Mouse (Mus musculus) forebrain, embryonic 14.5 days (tissue): ENCODE data around the gene Atg13. TPM values are rescaled to one million over a fixed set of nuclear protein-coding genes. Genes with fewer than 3 reads are reported as not detected.

Source experiments
- ATAC-seq: fragments of 200-750 bp; cut with Nextera tagmentation; 2 replicates; pipeline ENCODE4 v1.8.0; 2017; ENCODE audit warnings: mild to moderate bottlenecking, moderate library complexity
- DNase-seq: peaks from one replicate; pipeline ENCODE4 v3.0.0-alpha.2; 2015; ENCODE audit warnings: low spot score
- H3K27ac ChIP-seq: fragments of 300-500 bp; sonication (generic); 2 replicates; pipeline ENCODE4 v1.5.1; 2014; ENCODE audit warnings: low read depth, mild to moderate bottlenecking, control low read depth, low read length, moderate library complexity
- H3K27me3 ChIP-seq: fragments of 300-500 bp; sonication (generic); replicated peaks from 2 replicates; pipeline ENCODE4 v1.6.1; 2014; ENCODE audit warnings: low read length, control low read depth, mixed read lengths; ENCODE audit not compliant: control insufficient read depth, insufficient read depth
- H3K36me3 ChIP-seq: fragments of 300-500 bp; sonication (generic); 2 replicates; pipeline ENCODE4 v1.6.1; 2014; ENCODE audit warnings: low read length, control low read depth; ENCODE audit not compliant: control insufficient read depth, insufficient read depth
- H3K4me1 ChIP-seq: fragments of 300-500 bp; sonication (generic); 2 replicates; pipeline ENCODE4 v1.6.1; 2014; ENCODE audit warnings: antibody characterized with exemption, low read length, control low read depth; ENCODE audit not compliant: control insufficient read depth, insufficient read depth
- H3K4me2 ChIP-seq: fragments of 300-500 bp; sonication (generic); 2 replicates; pipeline ENCODE4 v1.6.1; 2014; ENCODE audit warnings: mild to moderate bottlenecking, control low read depth, low read length
- H3K4me3 ChIP-seq: fragments of 300-500 bp; sonication (generic); 2 replicates; pipeline ENCODE4 v1.5.1; 2014; ENCODE audit warnings: low read depth, low read length, control low read depth
- H3K9ac ChIP-seq: fragments of 300-500 bp; sonication (generic); 2 replicates; pipeline ENCODE4 v1.6.1; 2014; ENCODE audit warnings: mild to moderate bottlenecking, low read length, control low read depth, moderate library complexity
- H3K9me3 ChIP-seq: fragments of 300-500 bp; sonication (generic); replicated peaks from 2 replicates; pipeline ENCODE4 v1.6.1; 2016; ENCODE audit warnings: low read length, control low read depth, mixed read lengths; ENCODE audit not compliant: control insufficient read depth
- WGBS: fragments of 180-500 bp; shearing (Covaris S2); extraction: QIAGEN DNeasy Blood & Tissue Kit; methylation state at CpG from one replicate; pipeline ENCODE4 v1.1.7; 2014; 5-methylcytosine and 5-hydroxymethylcytosine counted together
- polyA plus RNA-seq: library from polyadenylated mRNA; unstranded; fragments of >200 nt; fragmentation: Nextera tagmentation; extraction: Ambion mirVana; gene quantifications from 2 replicates; pipeline ENCODE4 v1.2.1, GENCODE M21; 2014

Gene Atg13
- polyA plus RNA-seq, 1 experiment from 2014 or later = 40.4 TPM

GRCm38 (mm10) chr2:91649152-91649551 is 61.2 kb downstream of the Atg13 start:
- DNase-seq (no peak), ATAC-seq (no peak)
- Histone ChIP-seq H3K4me2 (peak overlapping the region; percentile 100), H3K36me3 (peaks cover 48% of the 10 kb centered on the region), H3K9me3 (no peaks in the 10 kb centered on the region), H3K4me3 (peak overlapping the region; percentile 90), H3K9ac (peak overlapping the region; percentile 94), H3K27ac (peak overlapping the region; percentile 79; the same call in 1 of the 2 replicates), H3K27me3 (no peaks in the 10 kb centered on the region), H3K4me1 (peaks cover 13% of the 10 kb centered on the region)
- WGBS = 5% methylated on average over 15 of the region's 15 CpGs

GRCm38 (mm10) chr2:91646733-91647132 is 63.6 kb downstream of the Atg13 start:
- no peak for ATAC-seq
- 32% methylated on average over 1 of the region's 1 CpGs for WGBS
- peaks cover 50% of the 10 kb centered on the region for H3K36me3 ChIP-seq
- peaks cover 13% of the 10 kb centered on the region for H3K4me1 ChIP-seq
- DNase-seq = peak; percentile 79
- no peak overlapping the region for H3K4me2 ChIP-seq
- no peaks in the 10 kb centered on the region for H3K9me3 ChIP-seq
- H3K9ac ChIP-seq = no peak overlapping the region
- no peak overlapping the region for H3K4me3 ChIP-seq
- H3K27ac ChIP-seq = no peak overlapping the region
- H3K27me3 ChIP-seq = no peaks in the 10 kb centered on the region

GRCm38 (mm10) chr2:91645811-91646210 is 64.6 kb downstream of the Atg13 start:
- Histone ChIP-seq H3K27ac (no peak overlapping the region), H3K9ac (no peak overlapping the region), H3K36me3 (peaks cover 49% of the 10 kb centered on the region), H3K9me3 (no peaks in the 10 kb centered on the region), H3K4me1 (peaks cover 9% of the 10 kb centered on the region), H3K4me2 (no peak overlapping the region), H3K27me3 (no peaks in the 10 kb centered on the region), H3K4me3 (no peak overlapping the region)
- DNase-seq = no peak
- no peak for ATAC-seq
- WGBS = 92% methylated on average over 11 of the region's 11 CpGs

GRCm38 (mm10) chr2:91645354-91645753 is 65.0 kb downstream of the Atg13 start:
- Histone ChIP-seq H3K4me3 (no peak overlapping the region), H3K9me3 (no peaks in the 10 kb centered on the region), H3K27me3 (no peaks in the 10 kb centered on the region), H3K4me2 (no peak overlapping the region), H3K36me3 (peaks cover 49% of the 10 kb centered on the region), H3K9ac (no peak overlapping the region), H3K27ac (no peak overlapping the region), H3K4me1 (peaks cover 6% of the 10 kb centered on the region)
- 96% methylated on average over 15 of the region's 15 CpGs for WGBS
- DNase-seq (no peak), ATAC-seq (no peak)

- H3K27ac ChIP-seq = no peak overlapping the region
- H3K36me3 ChIP-seq = peaks cover 49% of the 10 kb centered on the region
- peaks cover 6% of the 10 kb centered on the region for H3K4me1 ChIP-seq
- no peaks in the 10 kb centered on the region for H3K9me3 ChIP-seq
- H3K4me2 ChIP-seq = no peak overlapping the region
- H3K9ac ChIP-seq = no peak overlapping the region
- H3K27me3 ChIP-seq = no peaks in the 10 kb centered on the region
- ATAC-seq (no peak), DNase-seq (no peak)
- H3K4me3 ChIP-seq = no peak overlapping the region
- WGBS = 93% methylated on average over 11 of the region's 11 CpGs
Observed at GRCm38 (mm10) chr2:91644021-91644420, 66.4 kb downstream of the Atg13 start.

GRCm38 (mm10) chr2:91642825-91643415 is 67.5 kb downstream of the Atg13 start:
- WGBS = 94% methylated on average over 2 of the region's 2 CpGs
- Histone ChIP-seq H3K36me3 (peaks cover 48% of the 10 kb centered on the region), H3K4me2 (no peak overlapping the region), H3K4me1 (no peaks in the 10 kb centered on the region), H3K4me3 (no peak overlapping the region), H3K27me3 (no peaks in the 10 kb centered on the region), H3K27ac (no peak overlapping the region), H3K9ac (no peak overlapping the region), H3K9me3 (no peaks in the 10 kb centered on the region)
- DNase-seq (no peak), ATAC-seq (no peak)

GRCm38 (mm10) chr2:91638931-91639330 is 71.4 kb downstream of the Atg13 start:
- WGBS = 89% methylated on average over 6 of the region's 6 CpGs
- ATAC-seq = no peak
- Histone ChIP-seq H3K9ac (no peak overlapping the region), H3K27ac (no peak overlapping the region), H3K36me3 (peaks cover 8% of the 10 kb centered on the region), H3K4me2 (no peak overlapping the region), H3K9me3 (no peaks in the 10 kb centered on the region), H3K4me1 (no peaks in the 10 kb centered on the region), H3K27me3 (no peaks in the 10 kb centered on the region), H3K4me3 (no peak overlapping the region)
- no peak for DNase-seq

- ATAC-seq (no peak), DNase-seq (no peak)
- WGBS = 82% methylated on average over 5 of the region's 5 CpGs
- H3K9me3 ChIP-seq = no peaks in the 10 kb centered on the region
- no peak overlapping the region for H3K9ac ChIP-seq
- H3K4me3 ChIP-seq = no peak overlapping the region
- no peak overlapping the region for H3K4me2 ChIP-seq
- H3K4me1 ChIP-seq = no peaks in the 10 kb centered on the region
- no peak overlapping the region for H3K27ac ChIP-seq
- H3K36me3 ChIP-seq = no peaks in the 10 kb centered on the region
- no peaks in the 10 kb centered on the region for H3K27me3 ChIP-seq
Observed at GRCm38 (mm10) chr2:91636727-91637338, 73.5 kb downstream of the Atg13 start.

GRCm38 (mm10) chr2:91636229-91636628 is 74.1 kb downstream of the Atg13 start, which contains the start of gene F2:
Gene F2 (minus strand): TSS chr2:91636414.
- no peaks in the 10 kb centered on the region for H3K27me3 ChIP-seq
- WGBS = 96% methylated on average over 8 of the region's 8 CpGs
- no peaks in the 10 kb centered on the region for H3K4me1 ChIP-seq
- no peaks in the 10 kb centered on the region for H3K36me3 ChIP-seq
- no peak within 1 kb of the TSS for H3K4me3 ChIP-seq
- ATAC-seq (no peak), DNase-seq (no peak)
- no peak within 1 kb of the TSS; the same call in 1 of the 2 replicates for H3K9ac ChIP-seq
- no peak within 1 kb of the TSS for H3K27ac ChIP-seq
- H3K9me3 ChIP-seq = no peaks in the 10 kb centered on the region
- H3K4me2 ChIP-seq = no peak within 1 kb of the TSS
